Mouse (Mus musculus): Measurements from ENCODE around the gene Pcnp. TPM values are rescaled to one million over a fixed set of nuclear protein-coding genes. Genes with fewer than 3 reads are reported as not detected.
"Not testable (repeated sequence)": the region's sequence is repeated elsewhere in the genome, so short reads cannot be mapped to it uniquely, and the experiment has no call there.

The Pcnp gene
- total and polyA plus RNA-seq, 3 experiments, result 15.1 to 50.7 (median 47.1) TPM

DNA sequence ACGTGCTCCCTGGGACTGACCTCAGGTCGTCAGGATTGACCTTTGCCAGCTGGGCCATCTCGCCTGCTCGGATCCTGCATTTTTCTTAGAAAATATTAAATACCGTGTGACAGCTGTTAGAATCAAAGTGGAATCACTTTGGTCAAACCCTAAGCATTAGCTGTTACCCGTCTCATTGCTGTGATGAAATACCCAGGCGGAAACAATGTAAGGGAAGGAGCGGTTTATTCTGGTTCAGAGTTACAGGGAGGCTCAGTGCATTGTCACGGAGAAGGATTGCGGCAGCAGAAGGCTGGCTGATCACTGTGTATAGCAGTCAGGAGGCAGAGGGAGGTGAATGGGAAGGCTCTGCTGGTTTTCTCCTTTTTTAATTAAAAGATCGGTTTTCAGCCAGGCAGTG, 33.4 kb upstream of the Pcnp start:
- no peaks in the 10 kb centered on the region for H3K36me3 ChIP-seq (ENCODE audit: control insufficient read depth, insufficient read depth, low read length)

DNA sequence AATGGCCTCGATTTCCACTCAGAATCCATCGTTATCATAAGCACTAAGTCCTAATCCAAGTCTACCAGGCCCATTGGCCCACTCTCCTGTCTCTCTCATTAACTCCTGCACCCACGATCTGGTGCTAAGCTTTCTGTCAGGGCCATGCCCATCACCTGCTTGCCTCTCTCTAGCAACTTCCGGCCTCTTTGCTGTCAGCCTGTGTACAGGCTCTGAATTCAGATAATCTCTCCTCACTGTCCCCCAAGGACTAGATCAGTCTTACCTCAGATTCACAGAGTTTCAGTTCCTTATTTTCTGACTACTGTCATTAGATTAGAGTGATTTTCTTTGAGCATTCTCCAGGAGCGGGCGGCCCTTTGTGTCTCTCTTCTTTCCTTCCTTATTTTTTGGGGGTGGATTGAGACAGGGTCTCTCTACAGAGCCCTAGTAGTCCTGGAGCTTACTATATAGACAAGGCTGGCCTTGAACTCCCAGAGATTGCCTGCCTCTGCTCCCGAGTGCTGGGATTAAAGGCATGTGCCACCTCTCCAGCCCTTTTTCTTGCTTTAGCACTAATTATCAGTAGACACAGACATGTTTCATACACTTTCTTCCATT, 32.6 kb upstream of the Pcnp start:
- no peaks in the 10 kb centered on the region for H3K36me3 ChIP-seq (ENCODE audit: control insufficient read depth, insufficient read depth, low read length)
- no peak overlapping the region for H3K4me3 ChIP-seq
- 72% methylated on average over 7 of the region's 7 CpGs for WGBS
- H3K4me1 ChIP-seq (ENCODE audit: control insufficient read depth, insufficient read depth, low read length), result peaks cover 1% of the 10 kb centered on the region; the same call in 1 of the 2 replicates
- H3K27me3 ChIP-seq (ENCODE audit: control insufficient read depth, insufficient read depth, low read length), result no peaks in the 10 kb centered on the region
- H3K27ac ChIP-seq, result no peak overlapping the region
- H3K79me2 ChIP-seq (replicated peaks; ENCODE audit: control insufficient read depth, insufficient read depth, low read length), result no peaks in the 10 kb centered on the region
- DNase-seq, result no peak
- TF ChIP-seq EP300 (IDR thresholded peaks at IDR 0.05; ENCODE audit: insufficient read depth, low read depth, low read length) (no peak), POLR2A (IDR thresholded peaks at IDR 0.05; ENCODE audit: insufficient read depth, low read depth, low read length) (no peak), CTCF (IDR thresholded peaks at IDR 0.05) (no peak)
- H3K9ac ChIP-seq (ENCODE audit: low read depth, low read length), result no peak overlapping the region
- intact Hi-C loops (cut with DNase I), result no loop called here

More for the DNA sequence above, 33.4 kb upstream of the Pcnp start:
- H3K27me3 ChIP-seq (ENCODE audit: control insufficient read depth, insufficient read depth, low read length), result no peaks in the 10 kb centered on the region
- H3K4me3 ChIP-seq, result no peak overlapping the region
- H3K27ac ChIP-seq, result no peak overlapping the region
- no peaks in the 10 kb centered on the region for H3K79me2 ChIP-seq (replicated peaks; ENCODE audit: control insufficient read depth, insufficient read depth, low read length)
- no peak for DNase-seq
- 72% methylated on average over 11 of the region's 11 CpGs for WGBS
- intact Hi-C loops (cut with DNase I), result no loop called here
- H3K9ac ChIP-seq (ENCODE audit: low read depth, low read length), result no peak overlapping the region
- H3K4me1 ChIP-seq (ENCODE audit: control insufficient read depth, insufficient read depth, low read length), result peaks cover 1% of the 10 kb centered on the region; the same call in 1 of the 2 replicates
- TF ChIP-seq POLR2A (IDR thresholded peaks at IDR 0.05; ENCODE audit: insufficient read depth, low read depth, low read length) (no peak), EP300 (IDR thresholded peaks at IDR 0.05; ENCODE audit: insufficient read depth, low read depth, low read length) (no peak), CTCF (IDR thresholded peaks at IDR 0.05) (no peak)

- Histone ChIP-seq H3K27ac (no peak overlapping the region), H3K36me3 (ENCODE audit: control insufficient read depth, insufficient read depth, low read length) (no peaks in the 10 kb centered on the region), H3K4me3 (no peak overlapping the region), H3K27me3 (ENCODE audit: control insufficient read depth, insufficient read depth, low read length) (no peaks in the 10 kb centered on the region), H3K4me1 (ENCODE audit: control insufficient read depth, insufficient read depth, low read length) (no peaks in the 10 kb centered on the region), H3K79me2 (replicated peaks; ENCODE audit: control insufficient read depth, insufficient read depth, low read length) (no peaks in the 10 kb centered on the region), H3K9ac (ENCODE audit: low read depth, low read length) (no peak overlapping the region)
- TF ChIP-seq CTCF (IDR thresholded peaks at IDR 0.05), result no peak
- no peak for DNase-seq
- WGBS, result 80% methylated on average over 10 of the region's 10 CpGs
- intact Hi-C loops (cut with DNase I), result no loop called here
These were observed 28.6 kb upstream of the Pcnp start for GRCm38 (mm10) chr16:56058151-56058550.

DNA sequence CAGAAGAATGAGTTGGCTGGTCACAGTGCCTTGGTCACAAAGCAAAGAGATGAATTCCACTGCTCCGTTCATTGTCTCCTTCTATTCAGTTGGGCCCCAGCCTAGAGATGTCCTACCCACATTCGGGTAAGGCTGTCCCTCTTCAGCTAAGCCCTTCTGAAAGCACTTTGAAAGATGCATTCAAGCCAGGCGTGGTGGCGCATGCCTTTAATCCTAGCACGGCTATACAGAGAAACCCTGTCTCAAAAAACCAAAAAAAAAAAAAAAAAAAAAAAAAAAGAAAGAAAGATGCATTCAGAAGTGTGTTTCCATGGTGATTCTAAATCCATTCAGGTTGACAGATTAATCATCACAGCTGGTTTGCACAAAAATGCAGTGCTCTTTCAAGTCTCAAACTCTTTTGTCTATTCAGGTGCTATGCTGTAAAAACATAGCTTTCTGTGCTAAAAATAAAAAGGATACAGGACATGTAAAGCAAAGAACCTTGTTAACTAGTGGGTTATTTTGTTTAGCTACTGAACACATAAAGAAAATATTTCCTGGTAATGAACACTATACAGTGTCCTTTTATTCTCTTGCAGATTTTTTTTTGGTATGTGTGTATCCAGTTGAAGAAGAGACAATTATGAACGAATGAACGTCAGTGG, 27.5 kb upstream of the Pcnp start:
- H3K9ac ChIP-seq (ENCODE audit: low read depth, low read length), result no peak overlapping the region
- no peaks in the 10 kb centered on the region for H3K4me1 ChIP-seq (ENCODE audit: control insufficient read depth, insufficient read depth, low read length)
- H3K27ac ChIP-seq, result no peak overlapping the region
- intact Hi-C loops (cut with DNase I), result no loop called here
- no peak for DNase-seq
- WGBS, result 70% methylated on average over 7 of the region's 7 CpGs
- H3K79me2 ChIP-seq (replicated peaks; ENCODE audit: control insufficient read depth, insufficient read depth, low read length), result no peaks in the 10 kb centered on the region
- no peak overlapping the region for H3K4me3 ChIP-seq
- TF ChIP-seq CTCF (IDR thresholded peaks at IDR 0.05) (no peak), EP300 (IDR thresholded peaks at IDR 0.05; ENCODE audit: insufficient read depth, low read depth, low read length) (no peak), POLR2A (IDR thresholded peaks at IDR 0.05; ENCODE audit: insufficient read depth, low read depth, low read length) (no peak)
- H3K27me3 ChIP-seq (ENCODE audit: control insufficient read depth, insufficient read depth, low read length), result no peaks in the 10 kb centered on the region
- H3K36me3 ChIP-seq (ENCODE audit: control insufficient read depth, insufficient read depth, low read length), result no peaks in the 10 kb centered on the region

- DNase-seq, result no peak
- intact Hi-C loops (cut with DNase I), result no loop called here
- no peaks in the 10 kb centered on the region for H3K36me3 ChIP-seq (ENCODE audit: control insufficient read depth, insufficient read depth, low read length)
- H3K27ac ChIP-seq, result no peak overlapping the region
- H3K27me3 ChIP-seq (ENCODE audit: control insufficient read depth, insufficient read depth, low read length), result no peaks in the 10 kb centered on the region
- H3K9ac ChIP-seq (ENCODE audit: low read depth, low read length), result no peak overlapping the region
- WGBS, result 77% methylated on average over 3 of the region's 3 CpGs
- TF ChIP-seq EP300 (IDR thresholded peaks at IDR 0.05; ENCODE audit: insufficient read depth, low read depth, low read length) (no peak), POLR2A (IDR thresholded peaks at IDR 0.05; ENCODE audit: insufficient read depth, low read depth, low read length) (no peak), CTCF (IDR thresholded peaks at IDR 0.05) (no peak)
- H3K4me1 ChIP-seq (ENCODE audit: control insufficient read depth, insufficient read depth, low read length), result no peaks in the 10 kb centered on the region
- H3K79me2 ChIP-seq (replicated peaks; ENCODE audit: control insufficient read depth, insufficient read depth, low read length), result no peaks in the 10 kb centered on the region
- H3K4me3 ChIP-seq, result no peak overlapping the region
These were observed 26.4 kb upstream of the Pcnp start for GRCm38 (mm10) chr16:56055911-56056310.

- H3K4me1 ChIP-seq (ENCODE audit: control insufficient read depth, insufficient read depth, low read length); H3K27me3 ChIP-seq (ENCODE audit: control insufficient read depth, insufficient read depth, low read length); H3K4me3 ChIP-seq; H3K36me3 ChIP-seq (ENCODE audit: control insufficient read depth, insufficient read depth, low read length); DNase-seq; H3K9ac ChIP-seq (ENCODE audit: low read depth, low read length); H3K79me2 ChIP-seq (replicated peaks; ENCODE audit: control insufficient read depth, insufficient read depth, low read length); intact Hi-C loops (cut with DNase I); H3K27ac ChIP-seq: not testable (repeated sequence)
- no CpG with 5 or more reads among the region's 4 CpGs for WGBS
These were observed 18.5 kb upstream of the Pcnp start, which contains the start of gene Senp7 for GRCm38 (mm10) chr16:56048038-56048437. Gene Senp7 (plus strand): TSS chr16:56048338.
